Mouse (Mus musculus) liver, postnatal 0 days (tissue): ENCODE data around the gene Bcl11b.

ENCODE experiments used
- CTCF ChIP-seq: sonication (generic); IDR thresholded peaks from 2 replicates; pipeline ENCODE4 v1.5.1; 2016; ENCODE audit warnings: antibody characterized with exemption, low read depth
- EP300 ChIP-seq: IDR thresholded peaks from 2 replicates; pipeline ENCODE4 v1.6.1; 2016; ENCODE audit warnings: antibody characterized with exemption, low read depth, mild to moderate bottlenecking

DNA sequence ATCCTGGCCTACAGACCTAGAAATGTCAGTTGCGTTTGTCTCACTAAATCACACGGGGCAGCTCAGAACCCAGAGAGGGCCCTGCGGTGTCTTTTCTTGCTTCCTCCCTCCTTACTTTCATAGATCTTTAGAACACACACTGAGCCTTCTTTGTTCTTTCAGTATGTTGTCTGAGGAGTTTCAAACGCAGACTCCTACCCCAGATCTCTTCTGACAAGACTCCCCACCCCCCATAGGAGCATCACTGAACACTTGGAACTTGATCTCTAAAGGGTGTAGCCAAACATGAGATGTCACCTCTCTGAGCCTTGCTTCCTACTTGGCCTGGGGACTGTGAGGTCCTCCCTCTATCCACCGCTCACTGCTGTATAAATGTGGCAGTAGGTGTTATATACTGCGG lies 82.2 kb downstream of the Bcl11b start:
- TF ChIP-seq CTCF, result no peak
- no peak for TF ChIP-seq EP300
